Mouse (Mus musculus) C2C12 (cell line): Measurements from ENCODE around the gene Fam241b.

Experiments used
- CEBPB ChIP-seq: IDR thresholded peaks from one replicate; pipeline ENCODE4 v1.6.1; 2011; ENCODE audit warnings: low read depth, mild to moderate bottlenecking, control low read depth, moderate library complexity
- CTCF ChIP-seq: IDR thresholded peaks from one replicate; pipeline ENCODE4 v1.5.1; 2011; ENCODE audit not compliant: control insufficient read depth, insufficient read depth, insufficient read length
- MYOG ChIP-seq: IDR thresholded peaks from one replicate; pipeline ENCODE4 v1.6.1; 2011; ENCODE audit not compliant: control insufficient read depth, insufficient read length; ENCODE audit errors: extremely low read depth
- USF1 ChIP-seq: IDR thresholded peaks from one replicate; pipeline ENCODE4 v1.6.1; 2011; ENCODE audit warnings: low read depth, mild to moderate bottlenecking, control low read depth, moderate library complexity

- TF ChIP-seq CTCF (no peak), MYOG (no peak), USF1 (no peak), CEBPB (no peak)
Observed at GRCm38 (mm10) chr10:62113865-62114647, 29.7 kb downstream of the Fam241b start.
